Mouse (Mus musculus): ENCODE results near the gene Nme4.
"Not testable (repeated sequence)": the region's sequence is repeated elsewhere in the genome, so short reads cannot be mapped to it uniquely, and the experiment has no call there.

The Nme4 gene

DNA sequence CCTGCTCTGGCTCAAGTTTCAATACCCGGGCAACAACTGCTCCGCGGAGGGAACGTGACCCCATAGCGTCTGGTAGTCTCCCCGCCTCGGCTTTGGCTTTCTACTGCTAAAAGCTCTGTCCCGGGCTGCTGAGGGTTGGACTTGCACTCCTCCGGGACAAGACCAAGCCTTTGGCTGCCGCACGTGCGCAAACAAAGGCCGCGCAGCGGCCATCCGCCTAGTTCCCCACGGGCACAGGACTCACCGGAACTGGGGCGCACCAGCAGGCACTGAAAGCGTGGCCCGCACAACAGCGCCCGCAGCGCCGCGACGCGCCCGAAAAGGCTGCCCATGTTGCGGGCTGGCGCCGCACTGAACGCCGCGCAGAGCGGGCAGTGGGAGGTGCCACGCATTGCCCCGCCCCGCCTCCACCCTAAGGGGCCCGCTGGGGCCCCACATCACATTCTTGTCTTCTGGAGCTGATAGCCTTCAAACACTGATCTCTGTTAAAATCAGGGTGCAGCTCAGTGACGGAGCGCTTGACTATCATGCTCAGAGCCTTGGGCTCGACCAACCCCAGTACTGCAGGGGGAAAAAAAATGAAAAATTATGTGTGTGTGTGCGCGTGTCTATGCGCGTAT, at the start of gene Nme4:
Gene Nme4, minus strand, starts transcription at position 482 of the 620 bp plus-strand sequence.
- peak; percentile 65 for DNase-seq

DNA sequence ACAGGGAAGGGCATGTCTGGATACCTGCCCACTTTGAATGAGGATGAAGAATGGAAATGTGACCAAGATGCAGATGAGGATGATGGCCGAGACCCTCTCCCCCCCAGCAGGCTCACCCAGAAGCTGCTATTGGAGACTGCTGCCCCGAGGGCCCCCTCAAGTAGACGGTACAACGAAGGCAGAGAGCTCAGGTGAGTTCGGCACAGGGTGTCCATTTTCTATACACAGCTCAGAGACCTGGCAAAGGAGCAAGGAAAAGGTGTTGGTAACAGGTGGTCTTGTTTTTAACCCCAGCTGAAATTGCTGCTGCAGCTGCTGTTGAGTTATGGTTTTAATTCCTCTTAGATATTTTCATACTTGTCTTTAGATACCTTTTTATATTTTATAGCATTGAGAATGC, 48.0 kb upstream of the Nme4 start:
- DNase-seq, result no peak

DNA sequence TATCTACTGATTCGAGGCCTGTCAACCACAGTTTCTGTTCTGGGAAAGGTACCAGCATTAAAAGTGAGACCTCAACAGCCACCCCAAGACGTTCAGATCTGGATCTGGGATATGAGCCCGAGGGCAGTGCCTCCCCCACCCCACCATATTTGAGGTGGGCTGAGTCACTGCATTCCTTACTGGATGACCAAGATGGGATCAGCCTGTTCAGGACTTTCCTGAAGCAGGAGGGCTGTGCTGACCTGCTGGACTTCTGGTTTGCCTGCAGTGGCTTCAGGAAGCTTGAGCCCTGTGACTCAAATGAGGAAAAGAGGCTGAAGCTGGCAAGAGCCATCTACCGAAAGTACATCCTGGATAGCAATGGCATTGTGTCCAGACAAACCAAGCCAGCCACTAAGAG, 47.4 kb upstream of the Nme4 start:
- no peak for DNase-seq

DNA sequence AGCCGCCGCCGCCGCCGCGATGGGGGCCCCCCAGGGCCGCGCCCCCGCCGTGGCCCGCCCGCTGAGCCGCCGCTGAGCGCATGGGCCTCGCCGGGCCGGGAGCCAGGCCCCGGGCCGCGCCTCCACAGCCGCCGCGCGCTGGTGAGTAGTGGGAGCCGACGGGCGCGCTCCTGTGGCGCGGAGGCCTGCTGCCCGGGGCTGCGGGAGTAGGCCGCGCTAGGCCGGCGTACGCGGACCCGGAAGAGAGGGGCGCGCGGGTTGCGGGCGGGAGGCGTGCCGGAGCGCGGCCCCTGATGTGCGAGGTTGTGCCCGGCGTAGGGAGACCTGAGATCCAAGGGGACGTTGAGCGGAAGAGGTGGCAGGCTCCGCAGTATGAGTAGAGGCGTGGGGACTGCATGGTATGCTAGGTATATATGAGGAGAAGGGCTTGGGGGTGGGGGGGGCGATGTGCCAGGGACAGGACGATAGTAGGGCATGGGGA, 43.5 kb upstream of the Nme4 start:
- DNase-seq, result peak; percentile 56

DNA sequence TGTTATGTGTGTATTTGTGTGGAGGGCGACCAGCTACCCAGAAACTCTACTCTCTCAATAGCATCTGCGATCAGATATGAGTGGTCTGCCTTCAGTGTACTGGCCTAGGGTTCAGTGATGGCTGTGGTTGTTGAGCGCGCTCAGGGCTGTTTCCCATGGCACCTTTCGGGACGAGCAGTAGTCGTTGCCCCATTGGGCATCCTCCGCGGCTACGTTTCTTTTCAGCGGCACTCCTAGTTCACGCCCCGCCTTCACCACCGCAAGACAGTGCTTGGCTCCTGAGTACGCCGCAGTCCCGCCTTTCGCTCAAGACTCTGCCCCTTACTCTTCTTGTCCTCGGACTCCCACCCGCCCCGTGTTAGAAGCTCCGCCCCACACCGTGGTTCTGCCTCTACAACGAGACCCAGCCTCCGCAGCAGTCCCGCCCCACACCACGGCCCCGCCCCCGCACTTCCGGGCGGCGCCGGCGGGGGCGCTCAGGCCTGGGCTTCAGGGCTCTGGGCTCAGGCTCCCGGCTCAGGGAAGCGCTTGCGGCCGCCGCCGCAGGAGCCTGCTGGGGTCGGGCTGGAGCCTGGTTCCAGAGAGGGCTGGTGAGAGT, 42.9 kb upstream of the Nme4 start, which contains the start of gene Axin1:
Gene Axin1, plus strand, starts transcription at position 450 of the 598 bp plus-strand sequence.
- peak; percentile 92 for DNase-seq

- no peak for DNase-seq
Observed at GRCm38 (mm10) chr17:26137751-26138130, 42.3 kb upstream of the Nme4 start.

DNA sequence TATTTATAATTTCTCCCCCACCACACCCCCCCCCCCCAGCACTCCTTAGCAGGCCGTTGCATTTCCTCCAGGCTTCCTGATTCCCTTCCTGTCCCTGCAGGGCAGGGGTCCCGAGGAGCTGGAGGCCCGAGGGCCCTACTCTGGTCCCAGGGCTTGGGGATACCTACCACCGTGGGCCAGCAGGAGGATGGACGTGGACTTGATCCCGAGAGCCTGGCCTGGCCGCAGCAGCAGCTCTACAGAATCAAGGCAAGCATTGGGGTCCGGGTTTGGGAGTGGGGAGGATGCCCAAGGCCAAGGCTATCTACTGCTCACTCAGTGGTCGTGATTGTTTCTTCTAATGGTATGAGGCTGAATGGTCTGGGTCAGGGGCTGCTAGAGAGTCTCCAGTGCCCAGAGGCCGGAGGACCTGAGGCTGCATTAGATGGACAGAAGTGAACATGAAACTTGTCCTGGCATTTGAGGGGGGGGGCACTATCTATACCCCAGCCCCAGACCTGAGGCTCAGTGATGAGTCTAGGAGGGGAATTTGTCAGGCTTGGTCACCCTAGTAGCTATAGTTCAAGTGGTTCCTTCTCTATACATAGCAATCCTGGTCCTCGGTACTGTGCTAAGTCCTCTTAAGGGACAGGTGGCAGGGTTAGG, 41.8 kb upstream of the Nme4 start:
- DNase-seq, result no peak

- no peak for DNase-seq
Observed at GRCm38 (mm10) chr17:26131856-26132853, 36.8 kb upstream of the Nme4 start.

DNA sequence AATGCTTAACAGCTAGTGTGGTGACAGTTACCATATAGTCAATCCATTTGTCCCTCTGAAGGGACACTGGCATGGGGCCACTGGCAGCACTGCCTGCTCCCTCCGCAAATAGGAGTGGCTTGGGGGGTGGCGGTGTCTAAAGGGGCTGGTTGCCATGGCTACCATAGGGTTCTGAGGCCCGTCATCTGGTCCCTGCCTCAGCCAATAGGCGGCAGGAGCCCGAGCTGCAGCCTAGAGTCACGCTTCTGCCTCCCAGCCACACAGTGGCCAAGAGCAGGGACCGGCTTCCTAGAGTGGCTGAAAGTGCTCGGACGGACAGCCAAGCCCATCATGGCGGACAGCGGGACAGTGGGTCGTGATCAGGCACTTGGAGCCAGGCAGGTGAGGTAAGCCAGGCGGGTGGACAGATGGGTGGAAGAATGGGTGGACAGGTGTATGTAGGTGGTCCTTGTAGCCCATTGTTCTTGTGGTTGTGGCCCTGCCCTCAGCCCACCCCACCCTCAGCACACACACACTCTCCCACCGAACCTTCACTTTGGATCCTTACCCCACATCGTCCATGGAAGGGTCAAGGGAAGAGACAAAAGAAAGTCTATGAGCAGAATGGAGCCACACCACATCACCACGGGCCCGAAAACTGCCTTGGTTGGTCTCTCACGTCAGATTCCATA, 35.8 kb upstream of the Nme4 start:
- DNase-seq, result no peak

- DNase-seq, result no peak
Observed at GRCm38 (mm10) chr17:26125226-26125625, 29.8 kb upstream of the Nme4 start.

DNA sequence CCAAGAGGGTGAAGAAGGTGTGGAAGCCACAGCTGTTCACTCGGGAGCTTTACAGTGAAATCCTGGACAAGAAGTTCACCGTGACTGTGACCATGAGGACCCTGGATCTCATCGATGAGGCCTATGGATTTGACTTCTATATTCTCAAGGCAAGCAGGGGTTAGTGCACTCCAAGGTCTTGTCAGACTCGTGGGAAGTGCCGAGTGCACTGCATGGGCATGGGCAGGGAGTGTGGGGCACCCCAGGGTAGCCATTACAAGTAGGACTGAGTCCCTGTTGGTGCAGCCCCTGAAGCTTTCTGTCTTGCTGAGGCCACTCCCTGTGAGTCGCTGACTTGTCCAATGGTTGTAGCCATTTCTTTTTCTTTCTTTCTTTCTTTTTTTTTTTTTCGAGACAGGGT, 29.2 kb upstream of the Nme4 start:
- no peak for DNase-seq

DNA sequence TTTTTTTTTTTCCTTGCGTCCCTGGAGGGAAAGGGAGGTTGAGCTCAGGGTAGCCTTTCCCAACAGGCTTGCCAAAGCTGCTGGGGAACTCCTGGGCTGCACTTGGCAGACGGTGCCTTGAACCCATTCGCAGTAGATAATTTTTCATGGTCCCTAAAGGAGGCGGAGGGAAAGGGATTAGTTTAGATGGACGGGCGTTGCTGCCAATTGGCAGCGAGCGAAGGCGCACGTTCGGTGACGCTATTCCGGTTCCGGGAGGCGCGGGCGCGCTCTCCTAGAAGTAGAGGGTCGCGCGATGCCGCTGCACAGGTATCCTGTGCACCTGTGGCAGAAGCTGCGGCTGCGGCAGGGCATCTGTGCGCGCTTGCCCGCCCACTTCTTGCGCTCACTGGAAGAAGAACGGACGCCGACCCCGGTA, 27.9 kb upstream of the Nme4 start, which contains the start of gene Mrpl28:
Gene Mrpl28, plus strand, starts transcription at position 234 of the 418 bp plus-strand sequence.
- DNase-seq, result peak; percentile 97

- DNase-seq, result no peak
Observed at GRCm38 (mm10) chr17:26122431-26123140, 27.2 kb upstream of the Nme4 start.

- DNase-seq, result peak; percentile 47
Observed at GRCm38 (mm10) chr17:26119766-26120710, 24.6 kb upstream of the Nme4 start.

DNA sequence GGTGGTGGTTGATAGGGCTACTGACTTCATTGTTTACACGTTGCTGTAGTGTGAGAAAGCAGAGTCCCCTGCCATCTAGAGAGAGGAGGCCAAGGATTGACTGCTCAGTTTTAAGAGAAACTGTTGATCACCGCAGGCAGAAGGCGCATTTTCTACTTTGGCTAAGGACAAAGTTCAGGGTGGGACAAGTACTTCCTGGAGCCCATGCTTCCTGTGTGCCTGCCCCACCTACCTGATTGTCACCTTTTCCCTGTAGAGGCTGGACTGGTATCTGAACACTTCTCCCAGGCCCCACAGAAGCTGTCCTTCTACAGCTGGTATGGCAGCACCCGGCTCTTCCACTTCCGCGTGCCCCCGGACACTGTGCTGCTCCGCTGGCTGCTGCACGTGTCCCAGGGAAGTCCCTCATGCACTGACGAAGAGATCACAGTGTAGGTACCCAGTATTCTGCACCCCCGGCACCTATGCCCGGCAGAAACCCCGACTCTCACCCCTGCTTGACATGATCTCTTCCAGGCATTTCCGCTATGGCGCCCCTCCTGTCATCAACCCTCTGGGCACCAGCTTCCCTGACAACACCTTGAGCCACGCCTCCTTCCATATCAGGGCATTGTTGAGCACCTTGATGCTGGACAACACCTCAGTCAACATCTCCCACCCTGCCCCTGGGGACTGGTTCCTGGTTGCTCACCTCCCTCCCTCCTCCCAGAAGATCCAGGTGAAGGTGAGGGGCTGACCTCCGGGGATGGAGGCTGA, 21.3 kb upstream of the Nme4 start:
- DNase-seq, result no peak

DNA sequence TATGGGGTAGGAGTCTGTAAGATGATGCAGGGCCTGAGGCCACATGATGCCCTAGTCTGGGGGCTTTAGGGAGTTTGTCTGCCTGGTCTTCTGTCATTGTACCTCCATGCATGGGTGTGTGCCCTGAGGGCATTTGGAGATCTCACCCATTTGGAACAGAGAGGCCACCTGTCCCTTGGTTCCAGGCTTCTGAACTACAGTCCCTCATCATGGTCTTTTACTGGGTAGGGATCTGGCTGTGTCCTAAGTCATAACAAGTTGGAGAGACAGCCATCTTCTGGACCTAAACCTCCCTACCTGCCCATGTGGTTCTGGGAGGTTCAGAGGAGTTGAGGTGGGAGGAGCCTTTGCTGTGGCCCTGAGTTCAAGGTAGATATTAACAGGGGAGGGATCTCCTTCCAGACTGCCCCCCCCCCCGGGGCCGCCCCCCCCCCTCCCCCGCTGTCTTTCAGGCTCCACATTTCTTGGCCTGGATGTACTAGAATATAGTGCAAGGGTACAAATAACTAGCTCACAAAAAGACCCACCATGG, 20.6 kb upstream of the Nme4 start:
- DNase-seq, result no peak

GRCm38 (mm10) chr17:26115205-26115898, 19.9 kb upstream of the Nme4 start:
- no peak for DNase-seq

DNA sequence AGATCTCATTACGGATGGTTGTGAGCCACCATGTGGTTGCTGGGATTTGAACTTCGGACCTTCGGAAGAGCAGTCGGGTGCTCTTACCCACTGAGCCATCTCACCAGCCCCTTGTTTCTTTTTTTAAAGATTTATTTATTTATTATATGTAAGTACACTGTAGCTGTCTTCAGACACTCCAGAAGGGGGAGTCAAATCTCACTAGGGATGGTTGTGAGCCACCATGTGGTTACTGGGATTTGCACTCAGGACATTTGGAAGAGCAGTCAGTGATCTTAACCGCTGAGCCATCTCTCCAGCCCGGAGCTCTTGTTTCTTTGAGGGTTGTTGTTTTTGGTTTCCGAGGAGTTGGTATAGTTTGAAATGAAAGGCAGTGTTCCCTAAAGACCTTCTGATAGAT, 19.1 kb upstream of the Nme4 start:
- DNase-seq, result not testable (repeated sequence)

DNA sequence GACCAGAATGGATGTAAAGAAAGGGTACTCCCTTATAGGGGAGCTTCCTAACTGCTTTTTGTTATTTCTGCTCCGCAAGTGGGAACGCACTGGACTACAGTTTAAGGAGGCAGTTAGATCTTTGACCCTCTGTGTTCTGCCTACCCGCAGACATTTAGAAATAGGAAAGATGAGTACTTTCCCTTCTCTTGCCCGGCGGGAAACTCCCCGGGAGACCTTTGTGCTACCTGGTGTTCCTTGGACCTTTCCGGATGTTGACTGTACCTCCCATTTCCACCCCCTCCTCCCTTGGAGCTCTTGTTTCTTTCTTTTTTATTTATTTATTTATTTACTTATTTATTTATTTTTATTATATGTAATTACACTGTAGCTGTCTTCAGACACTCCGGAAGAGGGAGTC, 18.7 kb upstream of the Nme4 start:
- no peak for DNase-seq
